Mouse (Mus musculus) stomach, postnatal 0 days (tissue): ENCODE measurements around the gene Pwp2.

Source experiments
- CTCF ChIP-seq: IDR thresholded peaks from 2 replicates; pipeline ENCODE4 v1.5.1; 2016; ENCODE audit warnings: antibody characterized with exemption, low read depth, mild to moderate bottlenecking, moderate library complexity
- EP300 ChIP-seq: optimal IDR thresholded peaks from 2 replicates; pipeline ENCODE3; 2016; ENCODE audit warnings: antibody characterized with exemption

GRCm38 (mm10) chr10:78135947-78136346 lies 49.0 kb downstream of the Pwp2 start:
- TF ChIP-seq EP300 (no peak), CTCF (no peak)
